Mouse (Mus musculus): ENCODE measurements around the gene A930002H24Rik.
A peak's percentile ranks its signal among the peaks of the same experiment; 100 is the strongest.
"Not testable (repeated sequence)": the region's sequence is repeated elsewhere in the genome, so short reads cannot be mapped to it uniquely, and the experiment has no call there.

A930002H24Rik gene

DNA sequence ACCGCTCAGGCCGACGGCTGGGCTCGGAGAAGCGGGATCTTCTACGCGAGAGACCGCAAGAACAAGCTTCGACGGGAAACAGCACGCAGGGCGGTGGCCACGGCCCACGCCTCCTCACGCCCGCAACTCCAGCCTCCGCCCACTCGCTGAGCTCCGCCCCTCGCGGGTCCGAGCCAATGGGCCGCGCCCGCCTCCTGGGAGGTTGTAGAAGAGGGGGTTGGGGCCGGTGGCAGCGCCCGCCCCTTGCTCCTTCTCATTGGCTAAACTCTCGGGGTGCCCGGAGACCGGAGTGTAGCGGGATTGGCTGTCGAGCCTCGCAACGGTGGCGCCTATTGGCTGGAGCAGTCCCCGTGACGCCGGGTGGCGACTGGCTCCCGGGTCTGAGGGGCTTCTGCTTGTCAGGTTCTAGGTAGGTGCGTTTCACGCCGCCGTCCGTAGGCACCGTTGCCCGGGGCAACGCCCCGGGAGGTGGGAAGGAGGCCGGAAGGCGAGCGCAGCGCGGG, at the start of gene A930002H24Rik:
TSS of gene A930002H24Rik (minus strand) at position 145 of the 503 bp plus-strand sequence.
- DNase-seq: peak; percentile 99

DNA sequence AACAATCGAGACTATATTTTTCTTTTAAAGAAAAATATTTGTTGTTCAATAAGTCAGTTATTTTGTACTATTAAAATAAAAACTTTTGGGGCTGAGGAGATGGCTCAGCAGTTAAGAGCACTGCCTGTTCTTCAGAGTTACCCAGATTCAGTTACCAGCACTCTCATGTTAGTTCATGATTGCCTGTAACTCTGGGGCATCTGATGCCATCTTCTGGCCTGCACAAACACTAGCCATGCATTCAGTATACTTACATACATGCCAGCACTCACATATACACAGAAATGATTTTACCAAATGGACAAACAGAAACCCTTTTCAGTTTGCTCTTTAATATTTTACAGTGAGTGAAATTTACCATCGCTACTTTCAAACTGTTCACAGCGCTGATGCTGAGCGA, 45.7 kb upstream of the A930002H24Rik start:
- no peak for DNase-seq

DNA sequence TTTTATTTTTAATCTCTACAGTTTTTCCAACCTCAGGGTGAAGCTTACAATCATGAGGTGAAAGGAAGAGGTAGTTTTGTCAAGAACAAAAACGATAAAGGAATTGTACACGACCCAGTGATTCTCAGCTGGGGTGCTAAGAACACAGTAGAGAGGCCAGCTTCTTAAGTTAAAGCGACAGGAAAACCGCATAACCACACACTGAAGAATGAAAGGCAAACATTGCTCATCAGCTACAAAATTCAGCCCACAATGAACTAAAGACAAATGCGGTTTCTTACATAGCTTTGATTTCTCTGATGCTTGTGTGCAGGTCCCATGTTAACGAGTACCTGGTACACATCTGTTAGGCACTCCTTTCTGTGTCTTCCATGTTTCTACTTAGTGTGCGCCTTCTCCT, 33.5 kb upstream of the A930002H24Rik start:
- no peak for DNase-seq

DNA sequence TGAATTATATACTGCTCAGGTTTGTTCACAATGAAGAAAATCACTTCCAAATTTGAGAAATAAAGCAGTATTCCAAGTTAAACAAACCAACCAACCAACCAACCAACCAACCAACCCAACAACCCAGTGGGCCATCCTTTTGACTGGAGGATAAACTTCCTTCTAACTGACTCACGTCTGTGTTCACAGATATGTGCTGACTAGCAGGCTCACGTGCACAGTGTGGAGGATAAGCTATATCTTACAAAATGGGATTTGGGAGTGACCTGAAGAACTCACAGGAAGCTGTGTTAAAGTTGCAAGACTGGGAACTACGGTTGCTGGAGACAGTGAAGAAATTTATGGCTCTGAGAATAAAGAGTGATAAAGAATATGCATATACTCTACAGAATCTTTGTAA, 32.2 kb upstream of the A930002H24Rik start:
- no peak for DNase-seq

- DNase-seq: no peak
Observed at GRCm38 (mm10) chr17:63890611-63891010, 27.0 kb upstream of the A930002H24Rik start.

DNA sequence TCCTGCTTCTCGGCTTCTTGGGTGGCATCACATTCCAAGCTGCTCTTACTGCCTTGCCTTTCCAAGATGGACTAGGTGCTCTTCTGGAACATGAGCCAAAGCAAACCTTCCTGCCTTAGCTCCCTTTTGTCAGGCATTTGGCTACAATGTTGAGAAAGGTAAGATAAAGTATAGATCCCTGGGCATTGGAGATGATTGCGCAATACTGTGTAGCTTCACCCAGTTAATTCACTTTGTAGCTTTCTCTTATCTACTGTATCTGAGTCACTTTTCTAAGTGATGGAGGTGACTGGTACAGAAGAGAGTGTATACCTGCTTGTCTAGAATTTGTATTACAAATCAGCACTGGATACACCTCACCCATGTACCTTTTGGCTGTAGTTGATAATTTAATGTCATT, 23.4 kb upstream of the A930002H24Rik start:
- DNase-seq: no peak

- no peak for DNase-seq
Observed at GRCm38 (mm10) chr17:63880009-63880408, 16.4 kb upstream of the A930002H24Rik start.

DNA sequence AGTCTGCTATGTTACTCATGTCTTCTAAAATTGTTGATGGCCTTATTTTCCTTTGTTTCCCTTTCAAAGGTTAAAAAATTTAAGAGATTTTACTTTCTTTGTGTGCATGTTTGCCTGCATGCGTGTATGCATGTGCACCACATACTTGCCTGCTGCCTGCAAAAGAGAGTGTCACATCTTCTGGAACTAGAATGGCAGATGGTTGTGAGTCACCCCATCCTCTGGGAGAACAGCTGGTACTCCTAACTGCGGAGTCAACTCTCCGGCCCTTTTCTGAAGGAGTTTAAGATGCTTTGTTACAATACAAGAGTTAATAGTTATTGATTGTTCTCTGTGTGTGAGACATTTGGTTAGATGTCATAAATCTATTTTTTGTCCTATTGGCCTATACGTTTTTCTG, 15.3 kb upstream of the A930002H24Rik start:
- no peak for DNase-seq

GRCm38 (mm10) chr17:63871773-63872172, 8.2 kb upstream of the A930002H24Rik start:
- no peak for DNase-seq

- no peak for DNase-seq
Observed at GRCm38 (mm10) chr17:63864171-63864571, 580 bp upstream of the A930002H24Rik start.

DNA sequence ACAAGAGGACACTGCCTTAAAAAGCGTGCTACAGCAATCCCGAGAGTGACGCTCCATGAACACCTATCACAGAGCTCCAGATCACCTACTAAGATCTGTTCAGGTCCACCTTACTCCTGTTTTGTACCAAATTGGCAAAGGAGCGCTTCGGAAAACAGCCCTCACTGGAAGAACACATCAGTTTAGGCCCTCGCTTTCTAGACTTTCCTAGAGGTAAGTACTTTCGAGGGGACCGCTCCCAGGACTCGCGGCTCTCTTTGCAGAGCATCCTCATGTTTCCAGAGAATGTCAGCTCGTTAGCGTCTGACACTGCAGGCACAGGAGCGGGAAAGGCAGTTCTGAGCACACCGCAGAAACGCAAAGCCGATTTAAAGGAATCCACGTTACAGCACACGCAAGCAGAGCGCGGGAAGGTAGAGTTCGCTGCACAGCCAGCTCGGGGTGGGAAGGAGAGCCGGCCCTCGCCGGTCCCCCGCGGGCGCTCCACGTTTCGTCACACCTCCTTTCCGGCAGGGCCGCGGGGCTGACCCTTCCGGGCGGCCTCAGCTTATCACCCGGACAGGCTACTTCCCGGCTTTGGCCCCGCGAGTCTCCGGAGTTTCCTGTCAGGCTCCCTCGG, 470 bp downstream of the A930002H24Rik start, which contains the start of gene Fer:
TSS of gene Fer (plus strand) at position 51 of the 619 bp plus-strand sequence.
- DNase-seq: no peak

- no peak for DNase-seq
Observed at GRCm38 (mm10) chr17:63862399-63862798, 1.2 kb downstream of the A930002H24Rik start.

DNA sequence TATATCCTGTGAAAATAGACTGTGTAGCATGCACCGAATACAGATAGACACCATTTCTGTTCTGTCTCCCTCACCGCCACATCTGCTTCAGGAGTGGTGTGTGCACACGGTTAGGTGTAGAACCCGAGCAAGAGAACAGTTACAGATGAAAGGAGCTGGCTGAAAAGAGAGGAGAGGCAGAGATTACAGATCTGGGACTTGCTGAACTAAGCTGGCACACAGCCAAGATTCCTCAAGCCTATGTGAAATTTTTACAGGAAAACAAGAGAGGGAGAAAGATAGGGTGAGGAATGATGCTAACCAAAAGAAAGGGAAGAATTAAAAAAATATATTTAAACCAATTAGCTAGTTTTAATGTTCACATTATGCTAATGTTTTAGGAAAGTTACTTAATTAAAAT, 2.6 kb downstream of the A930002H24Rik start:
- no peak for DNase-seq

DNA sequence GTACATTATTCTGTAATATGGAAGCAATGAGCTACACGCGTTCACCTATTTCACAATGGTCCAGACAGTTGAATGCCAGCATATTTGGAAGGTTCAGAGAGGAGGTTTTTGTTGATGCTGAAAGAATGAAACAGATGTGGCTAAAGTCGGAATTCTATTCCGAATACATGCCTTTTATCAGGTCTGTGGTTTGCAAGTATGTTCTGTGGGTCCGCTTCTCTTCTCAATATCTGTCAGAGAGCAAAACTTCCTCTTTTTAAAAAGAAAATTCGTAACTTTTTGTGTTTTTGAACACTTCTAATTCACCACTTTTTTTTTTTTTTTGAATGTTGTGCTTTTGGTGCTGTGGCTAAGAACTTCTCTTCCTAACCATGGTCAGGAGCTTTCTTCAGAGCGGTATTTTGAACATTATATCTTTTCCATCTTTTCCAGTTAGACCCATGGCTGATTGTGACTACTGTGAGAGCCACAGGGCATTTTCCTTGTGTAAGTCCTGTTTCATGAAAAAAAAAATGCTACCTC, 6.5 kb downstream of the A930002H24Rik start:
- no peak for DNase-seq

GRCm38 (mm10) chr17:63850016-63850415, 13.6 kb downstream of the A930002H24Rik start:
- DNase-seq: no peak

- peak; percentile 80 for DNase-seq
Observed at GRCm38 (mm10) chr17:63849566-63849965, 14.0 kb downstream of the A930002H24Rik start.

GRCm38 (mm10) chr17:63849151-63849550, 14.4 kb downstream of the A930002H24Rik start:
- DNase-seq: no peak

DNA sequence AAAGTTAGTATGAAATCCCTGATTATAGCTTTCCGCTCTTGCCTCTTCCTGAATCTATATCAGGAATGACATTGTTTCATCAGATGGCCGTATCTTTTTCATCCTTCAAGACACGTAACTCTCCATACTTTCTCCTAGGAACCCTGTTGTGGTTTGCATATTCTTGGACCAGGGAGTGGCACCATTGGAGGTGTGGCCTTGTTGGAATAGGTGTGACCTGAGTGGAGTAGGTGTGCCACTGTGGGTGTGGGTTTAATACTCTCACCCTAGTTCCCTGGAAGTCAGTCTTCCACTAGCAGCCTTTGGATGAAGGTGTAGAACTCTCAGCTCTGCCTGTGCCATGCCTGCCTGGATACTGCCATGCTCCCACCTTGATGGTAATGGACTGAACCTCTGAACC, 17.8 kb downstream of the A930002H24Rik start:
- not testable (repeated sequence) for DNase-seq

DNA sequence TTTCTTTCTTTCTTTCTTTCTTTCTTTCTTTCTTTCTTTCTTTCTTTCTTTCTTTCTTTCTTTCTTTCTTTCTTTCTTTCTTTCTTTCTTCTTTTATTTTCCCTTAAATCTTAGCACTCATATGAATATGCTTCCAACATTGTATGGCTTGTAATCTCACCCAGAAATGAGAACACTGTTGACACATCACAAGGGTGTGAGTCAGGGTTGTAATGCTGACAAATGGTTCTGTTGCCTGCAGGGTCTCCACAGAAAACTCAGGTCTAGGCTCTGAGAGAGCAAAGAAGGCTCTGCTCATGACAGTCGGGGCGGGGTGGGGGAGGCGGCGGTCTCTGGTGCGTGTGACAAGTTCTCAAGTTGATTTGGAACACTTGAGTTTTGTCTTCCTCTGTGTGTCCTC, 18.7 kb downstream of the A930002H24Rik start:
- no peak for DNase-seq

DNA sequence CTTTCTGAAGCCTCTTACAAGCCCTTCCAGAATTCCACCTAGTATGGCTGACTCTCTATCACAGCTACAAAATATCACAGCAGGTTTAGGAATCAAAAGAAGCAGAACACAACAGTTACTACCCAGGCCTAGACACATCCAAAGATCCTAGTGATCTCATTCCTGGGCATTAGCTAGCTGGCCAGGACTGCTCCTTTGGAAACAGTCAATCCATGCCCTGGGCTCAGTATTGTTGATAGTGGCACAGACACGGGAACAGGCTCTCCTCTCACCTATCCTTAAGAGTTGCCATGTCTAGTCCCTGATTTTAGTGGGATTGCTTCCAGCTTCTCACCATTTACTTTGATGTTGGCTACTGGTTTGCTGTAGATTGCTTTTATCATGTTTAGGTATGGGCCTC, 21.4 kb downstream of the A930002H24Rik start:
- no peak for DNase-seq

DNA sequence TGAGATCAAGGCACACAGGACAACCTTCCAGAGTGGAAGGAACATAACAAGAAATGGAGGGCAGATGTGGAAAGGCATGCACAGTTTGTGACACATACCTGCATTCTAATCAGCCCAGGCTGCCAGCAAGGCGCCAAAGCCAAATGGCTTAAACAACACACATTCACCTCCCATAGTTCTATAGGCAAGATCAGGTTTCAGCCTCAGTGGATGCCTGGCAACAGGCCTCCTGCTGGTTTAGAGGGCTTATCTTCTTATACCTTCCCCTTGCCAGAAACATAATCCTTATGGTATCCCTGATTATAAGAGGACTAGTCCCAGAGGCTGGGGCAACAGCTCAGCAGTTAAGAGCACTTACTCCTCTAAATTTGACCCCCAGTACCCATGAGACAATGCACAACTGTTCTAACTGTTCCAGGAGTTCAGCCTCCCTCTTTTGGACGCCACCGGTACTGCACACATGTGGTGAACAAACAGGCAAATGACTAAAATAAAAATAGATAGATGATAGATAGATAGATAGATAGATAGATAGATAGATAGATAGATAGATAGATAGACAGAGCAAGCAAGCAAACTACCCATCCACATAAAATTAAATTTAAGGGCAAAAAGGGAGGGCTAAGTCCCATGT, 23.8 kb downstream of the A930002H24Rik start:
- no peak for DNase-seq

- no peak for DNase-seq
Observed at GRCm38 (mm10) chr17:63838144-63838543, 25.4 kb downstream of the A930002H24Rik start.

DNA sequence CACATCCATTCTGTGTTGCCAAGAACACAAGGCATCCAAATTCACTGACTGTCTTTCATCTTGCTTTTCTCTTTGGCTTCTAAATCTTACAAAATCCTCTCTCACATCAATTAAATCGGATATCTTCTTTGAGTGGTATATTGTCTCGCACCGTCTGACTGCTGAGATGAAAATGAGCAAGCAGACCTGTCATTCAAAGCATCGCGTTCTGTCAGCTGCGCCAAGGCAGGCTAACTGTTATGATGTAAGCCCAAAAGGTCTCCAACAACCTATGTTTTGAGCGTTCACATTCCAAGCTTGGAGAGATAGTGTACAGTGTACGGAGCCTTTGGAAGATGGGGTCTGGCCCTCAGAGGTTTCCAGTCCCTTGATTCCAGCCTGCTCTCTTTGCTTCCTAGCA, 26.9 kb downstream of the A930002H24Rik start:
- no peak for DNase-seq

- no peak for DNase-seq
Observed at GRCm38 (mm10) chr17:63836223-63836622, 27.4 kb downstream of the A930002H24Rik start.
